Mouse (Mus musculus) heart, postnatal 0 days (tissue): ENCODE measurements around the gene Rrp7a.

ENCODE experiments used
- CTCF ChIP-seq: IDR thresholded peaks from 2 replicates; pipeline ENCODE4 v1.5.1; 2016; ENCODE audit warnings: antibody characterized with exemption, control low read depth, low read depth
- EP300 ChIP-seq: IDR thresholded peaks from 2 replicates; pipeline ENCODE4 v1.6.1; 2016; ENCODE audit warnings: antibody characterized with exemption, low read depth

GRCm38 (mm10) chr15:83135654-83136053 lies 13.1 kb upstream of the Rrp7a start:
- TF ChIP-seq CTCF (no peak), EP300 (no peak)
